Mouse (Mus musculus) small intestine, adult 2 months (tissue): ENCODE measurements around the gene Ccm2l.

ENCODE experiments used
- CTCF ChIP-seq: fragments of 200-500 bp; IDR thresholded peaks from 2 replicates; pipeline ENCODE4 v1.5.1; 2012; ENCODE audit warnings: low read depth, mild to moderate bottlenecking, control low read depth, inconsistent platforms, low read length, moderate library complexity, mixed read lengths; ENCODE audit not compliant: insufficient replicate concordance, insufficient read length; ENCODE audit errors: extremely low read depth
- POLR2A ChIP-seq: fragments of 200-500 bp; IDR thresholded peaks from 2 replicates; pipeline ENCODE4 v1.6.1; 2012; ENCODE audit warnings: low read depth, mild to moderate bottlenecking, control low read depth, inconsistent platforms, low read length, moderate library complexity

GRCm38 (mm10) chr2:153033545-153034230 lies 32.1 kb upstream of the Ccm2l start:
- TF ChIP-seq CTCF: no peak
- TF ChIP-seq POLR2A: no peak
